Mouse (Mus musculus): ENCODE measurements around the gene Msh4.

- TF ChIP-seq GABPA (IDR thresholded peaks at IDR 0.05; ENCODE audit: low read depth, low read length) (no peak), CTCF (IDR thresholded peaks at IDR 0.05 in 2 of 3, conservative IDR thresholded peaks at IDR 0.05 in 1 of 3; ENCODE audit: control insufficient read depth in 1 of 3, insufficient read depth in 1 of 3, low read depth in 2 of 3, low read length in 3 of 3, poor library complexity in 1 of 3, severe bottlenecking in 1 of 3) (no peak), MAX (IDR thresholded peaks at IDR 0.05; ENCODE audit: low read length) (no peak), GATA1 (IDR thresholded peaks at IDR 0.05; ENCODE audit: low read depth, low read length) (no peak), SMC3 (IDR thresholded peaks at IDR 0.05; ENCODE audit: low read depth, low read length) (no peak), USF2 (IDR thresholded peaks at IDR 0.05; ENCODE audit: borderline replicate concordance in 1 of 2, insufficient read depth in 1 of 2, low read depth in 1 of 2, low read length in 2 of 2) (no peak), NELFE (IDR thresholded peaks at IDR 0.05; ENCODE audit: low read depth, low read length) (no peak), MXI1 (IDR thresholded peaks at IDR 0.05; ENCODE audit: low read depth, low read length) (no peak)
Measured at GRCm38 (mm10) chr3:153940486-153940885, 34.5 kb upstream of the Msh4 start.
